Mouse (Mus musculus) limb, embryonic 14.5 days (tissue): ENCODE measurements around the gene Mettl2. TPM values are rescaled to one million over a fixed set of nuclear protein-coding genes. Genes with fewer than 3 reads are reported as not detected.

Experiments used
- ATAC-seq: fragments of 200-750 bp; cut with Nextera tagmentation; 2 replicates; pipeline ENCODE4 v1.8.0; 2017; ENCODE audit warnings: low read depth, moderate number of reproducible peaks, moderate TSS enrichment; ENCODE audit not compliant: low FRiP score
- DNase-seq: peaks from one replicate; pipeline ENCODE4 v3.0.0-alpha.2; 2015; ENCODE audit warnings: low spot score
- H3K27ac ChIP-seq: fragments of 300-500 bp; sonication (generic); replicated peaks from 2 replicates; pipeline ENCODE4 v1.5.1; 2014; ENCODE audit warnings: low read depth, mild to moderate bottlenecking, low read length, moderate library complexity, mixed read lengths
- H3K27me3 ChIP-seq: fragments of 300-500 bp; sonication (generic); 2 replicates; pipeline ENCODE4 v1.6.1; 2014; ENCODE audit warnings: low read length, mixed read lengths; ENCODE audit not compliant: control insufficient read depth, insufficient read depth
- H3K36me3 ChIP-seq: fragments of 300-500 bp; sonication (generic); 2 replicates; pipeline ENCODE4 v1.6.1; 2014; ENCODE audit warnings: mild to moderate bottlenecking, low read length, moderate library complexity, mixed read lengths; ENCODE audit not compliant: control insufficient read depth, insufficient read depth
- H3K4me1 ChIP-seq: fragments of 300-500 bp; sonication (generic); 2 replicates; pipeline ENCODE4 v1.6.1; 2014; ENCODE audit warnings: antibody characterized with exemption, low read length, mixed read lengths; ENCODE audit not compliant: control insufficient read depth, insufficient read depth
- H3K4me2 ChIP-seq: fragments of 300-500 bp; sonication (generic); replicated peaks from 2 replicates; pipeline ENCODE4 v1.6.1; 2014; ENCODE audit warnings: low read depth, mild to moderate bottlenecking, low read length, moderate library complexity; ENCODE audit not compliant: severe bottlenecking
- H3K4me3 ChIP-seq: fragments of 300-500 bp; sonication (generic); replicated peaks from 2 replicates; pipeline ENCODE4 v1.5.1; 2014; ENCODE audit warnings: low read length
- H3K9ac ChIP-seq: fragments of 300-500 bp; sonication (generic); 2 replicates; pipeline ENCODE4 v1.6.1; 2014; ENCODE audit warnings: mild to moderate bottlenecking, low read depth, low read length, moderate library complexity; ENCODE audit not compliant: severe bottlenecking
- H3K9me3 ChIP-seq: fragments of 300-500 bp; sonication (generic); 2 replicates; pipeline ENCODE4 v1.6.1; 2016; ENCODE audit warnings: low read length; ENCODE audit not compliant: control insufficient read depth
- POLR2A ChIP-seq: fragments of 200-500 bp; IDR thresholded peaks from 2 replicates; pipeline ENCODE4 v1.8.0; 2012; ENCODE audit warnings: inconsistent platforms, mild to moderate bottlenecking, moderate library complexity, borderline replicate concordance; ENCODE audit not compliant: insufficient read depth, insufficient read length; ENCODE audit errors: extremely low read depth
- WGBS: fragments of 180-500 bp; shearing (Covaris S2); extraction: QIAGEN DNeasy Blood & Tissue Kit; methylation state at CpG from one replicate; pipeline ENCODE4 v1.1.7; 2014; 5-methylcytosine and 5-hydroxymethylcytosine counted together
- polyA plus RNA-seq, 2 experiments: library from polyadenylated mRNA; depleted of rRNA in 1 of 2; stranded (reverse) in 1 of 2; unstranded in 1 of 2; fragments of >200 nt; fragmentation: Nextera tagmentation in 1 of 2; extraction: Ambion mirVana in 1 of 2; gene quantifications; 2 replicates each; pipeline versions ENCODE4 v1.2.1 to v1.2.3; 2012 to 2014

The Mettl2 gene
- polyA plus RNA-seq, 2 experiments = 31.9 to 41.4 TPM

- no peak for TF ChIP-seq POLR2A
- Histone ChIP-seq H3K4me1 (peaks cover 18% of the 10 kb centered on the region), H3K9ac (no peak overlapping the region), H3K27ac (no peak overlapping the region), H3K36me3 (no peaks in the 10 kb centered on the region), H3K4me2 (no peak overlapping the region), H3K4me3 (no peak overlapping the region), H3K9me3 (no peaks in the 10 kb centered on the region), H3K27me3 (no peaks in the 10 kb centered on the region; the same call in 1 of the 2 replicates)
- 76% methylated on average over 3 of the region's 3 CpGs for WGBS
- no peak for ATAC-seq
- no peak for DNase-seq
Measured at GRCm38 (mm10) chr11:105149353-105149752, 23.1 kb downstream of the Mettl2 start.

GRCm38 (mm10) chr11:105149766-105150165 is 23.5 kb downstream of the Mettl2 start:
- no peak for DNase-seq

GRCm38 (mm10) chr11:105150691-105151090 is 24.5 kb downstream of the Mettl2 start:
- WGBS = 49% methylated on average over 4 of the region's 4 CpGs
- no peak for TF ChIP-seq POLR2A
- Histone ChIP-seq H3K4me1 (peaks cover 18% of the 10 kb centered on the region), H3K4me3 (no peak overlapping the region), H3K9me3 (no peaks in the 10 kb centered on the region), H3K27ac (no peak overlapping the region), H3K4me2 (no peak overlapping the region), H3K9ac (no peak overlapping the region), H3K36me3 (no peaks in the 10 kb centered on the region), H3K27me3 (no peaks in the 10 kb centered on the region; the same call in 1 of the 2 replicates)
- DNase-seq = no peak
- no peak for ATAC-seq

More at GRCm38 (mm10) chr11:105149766-105150165, 23.5 kb downstream of the Mettl2 start:
- no peak for ATAC-seq
- no peak overlapping the region for H3K27ac ChIP-seq
- no peak overlapping the region for H3K4me2 ChIP-seq
- H3K36me3 ChIP-seq = no peaks in the 10 kb centered on the region
- peaks cover 18% of the 10 kb centered on the region for H3K4me1 ChIP-seq
- H3K9me3 ChIP-seq = no peaks in the 10 kb centered on the region
- no peak for TF ChIP-seq POLR2A
- 92% methylated on average over 1 of the region's 1 CpGs for WGBS
- no peak overlapping the region for H3K9ac ChIP-seq
- H3K4me3 ChIP-seq = no peak overlapping the region
- no peaks in the 10 kb centered on the region; the same call in 1 of the 2 replicates for H3K27me3 ChIP-seq

- Histone ChIP-seq H3K9me3 (no peaks in the 10 kb centered on the region), H3K27me3 (no peaks in the 10 kb centered on the region; the same call in 1 of the 2 replicates), H3K9ac (no peak overlapping the region), H3K36me3 (no peaks in the 10 kb centered on the region), H3K4me2 (peak overlapping the region; percentile 23), H3K4me1 (peaks cover 18% of the 10 kb centered on the region), H3K27ac (no peak overlapping the region), H3K4me3 (no peak overlapping the region)
- DNase-seq (peak; percentile 8), ATAC-seq (peak; percentile 70; the same call in 1 of the 2 replicates)
- WGBS = 15% methylated on average over 16 of the region's 19 CpGs
- no peak for TF ChIP-seq POLR2A
Measured at GRCm38 (mm10) chr11:105151226-105152016, 25.2 kb downstream of the Mettl2 start.

GRCm38 (mm10) chr11:105152017-105152300 is 25.7 kb downstream of the Mettl2 start:
- no peak overlapping the region for H3K4me2 ChIP-seq
- H3K9ac ChIP-seq = no peak overlapping the region
- no peaks in the 10 kb centered on the region; the same call in 1 of the 2 replicates for H3K27me3 ChIP-seq
- no peaks in the 10 kb centered on the region for H3K9me3 ChIP-seq
- WGBS = no CpG with 5 or more reads among the region's 4 CpGs
- H3K36me3 ChIP-seq = no peaks in the 10 kb centered on the region
- DNase-seq (no peak), ATAC-seq (no peak)
- H3K4me3 ChIP-seq = no peak overlapping the region
- no peak overlapping the region for H3K27ac ChIP-seq
- peaks cover 18% of the 10 kb centered on the region for H3K4me1 ChIP-seq
- TF ChIP-seq POLR2A = no peak
